Mouse (Mus musculus) thymus, adult 2 months (tissue): ENCODE measurements around the gene Rab5c.

Experiments
- CTCF ChIP-seq: fragments of 200-500 bp; IDR thresholded peaks from 2 replicates; pipeline ENCODE4 v1.5.1; 2012; ENCODE audit warnings: mild to moderate bottlenecking, control low read depth, low read length, moderate library complexity, borderline replicate concordance; ENCODE audit not compliant: control insufficient read depth, poor library complexity, insufficient read depth; ENCODE audit errors: extremely low read depth
- POLR2A ChIP-seq: fragments of 200-500 bp; IDR thresholded peaks from 2 replicates; pipeline ENCODE4 v1.6.1; 2012; ENCODE audit warnings: mild to moderate bottlenecking, low read length, control low read depth, moderate library complexity; ENCODE audit not compliant: control insufficient read depth, poor library complexity, insufficient read depth; ENCODE audit errors: extremely low read depth

DNA sequence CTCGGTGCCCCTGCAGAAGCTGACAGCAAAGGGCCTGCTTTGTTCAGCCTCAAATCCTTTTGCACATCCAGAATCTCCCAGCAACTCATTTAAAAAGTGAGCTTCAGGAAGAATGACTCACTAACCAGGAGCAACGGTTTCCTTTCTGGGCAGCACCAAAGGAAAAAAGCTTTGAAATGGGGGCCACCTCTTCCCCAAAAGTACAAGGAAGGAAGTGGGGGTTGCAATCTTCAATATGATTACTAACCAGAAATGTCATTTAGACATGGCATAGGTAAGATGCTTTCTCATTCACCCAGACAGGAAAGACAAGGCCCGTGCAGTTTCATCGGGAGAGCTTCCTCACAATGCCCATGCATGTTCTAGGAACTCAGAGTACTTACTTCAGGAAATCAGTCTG, 16.8 kb downstream of the Rab5c start:
- TF ChIP-seq POLR2A (no peak), CTCF (no peak)
